Mouse (Mus musculus) hindbrain, embryonic 16.5 days (tissue): Measurements from ENCODE around the gene Zfp710. TPM values are rescaled to one million over a fixed set of nuclear protein-coding genes. Genes with fewer than 3 reads are reported as not detected.
A peak's percentile ranks its signal among the peaks of the same experiment; 100 is the strongest.
"Not testable (repeated sequence)": the region's sequence is repeated elsewhere in the genome, so short reads cannot be mapped to it uniquely, and the experiment has no call there.

Source experiments
- ATAC-seq: fragments of 200-750 bp; cut with Nextera tagmentation; 2 replicates; pipeline ENCODE4 v1.8.0; 2017; ENCODE audit warnings: moderate TSS enrichment, moderate library complexity
- H3K27ac ChIP-seq: fragments of 300-500 bp; sonication (generic); 2 replicates; pipeline ENCODE4 v1.5.1; 2014; ENCODE audit warnings: low read depth, mild to moderate bottlenecking, control low read depth, low read length, moderate library complexity
- H3K27me3 ChIP-seq: fragments of 300-500 bp; sonication (generic); replicated peaks from 2 replicates; pipeline ENCODE4 v1.6.1; 2014; ENCODE audit warnings: low read length; ENCODE audit not compliant: control insufficient read depth, insufficient read depth
- H3K36me3 ChIP-seq: fragments of 300-500 bp; sonication (generic); 2 replicates; pipeline ENCODE4 v1.6.1; 2014; ENCODE audit warnings: mild to moderate bottlenecking, low read length, moderate library complexity, mixed read lengths; ENCODE audit not compliant: control insufficient read depth, insufficient read depth
- H3K4me1 ChIP-seq: fragments of 300-500 bp; sonication (generic); 2 replicates; pipeline ENCODE4 v1.6.1; 2014; ENCODE audit warnings: low read depth, low read length; ENCODE audit not compliant: control insufficient read depth, insufficient read depth
- H3K4me2 ChIP-seq: fragments of 300-500 bp; sonication (generic); 2 replicates; pipeline ENCODE4 v1.6.1; 2014; ENCODE audit warnings: mild to moderate bottlenecking, low read length, control low read depth, moderate library complexity
- H3K4me3 ChIP-seq: fragments of 300-500 bp; sonication (generic); 2 replicates; pipeline ENCODE4 v1.5.1; 2014; ENCODE audit warnings: mild to moderate bottlenecking, low read length, control low read depth, moderate library complexity
- H3K9ac ChIP-seq: fragments of 300-500 bp; sonication (generic); 2 replicates; pipeline ENCODE4 v1.6.1; 2014; ENCODE audit warnings: low read depth, mild to moderate bottlenecking, control low read depth, low read length, moderate library complexity
- H3K9me3 ChIP-seq: fragments of 300-500 bp; sonication (generic); 2 replicates; pipeline ENCODE4 v1.6.1; 2014; ENCODE audit warnings: mild to moderate bottlenecking, low read length, moderate library complexity; ENCODE audit not compliant: control insufficient read depth
- WGBS: fragments of 180-500 bp; shearing (Covaris S2); extraction: QIAGEN DNeasy Blood & Tissue Kit; methylation state at CpG from one replicate; pipeline ENCODE4 v1.1.7; 2014; 5-methylcytosine and 5-hydroxymethylcytosine counted together
- polyA plus RNA-seq: library from polyadenylated mRNA; unstranded; fragments of >200 nt; fragmentation: Nextera tagmentation; extraction: Ambion mirVana; gene quantifications from 2 replicates; pipeline ENCODE4 v1.2.1, GENCODE M21; 2015

Zfp710 gene
- polyA plus RNA-seq, 1 experiment from 2014 or later, result 13.6 TPM

- not testable (repeated sequence) for H3K4me1 ChIP-seq, ATAC-seq
- WGBS, result 77% methylated on average over 7 of the region's 7 CpGs
These were observed 106.7 kb downstream of the Zfp710 start for GRCm38 (mm10) chr7:80131315-80131714.

GRCm38 (mm10) chr7:80132541-80132940, 107.9 kb downstream of the Zfp710 start:
- 51% methylated on average over 9 of the region's 9 CpGs for WGBS
- Histone ChIP-seq H3K9me3 (no peaks in the 10 kb centered on the region), H3K9ac (no peak overlapping the region), H3K4me2 (no peak overlapping the region), H3K36me3 (no peaks in the 10 kb centered on the region), H3K4me1 (peaks cover 8% of the 10 kb centered on the region; the same call in 1 of the 2 replicates), H3K27ac (no peak overlapping the region), H3K27me3 (no peaks in the 10 kb centered on the region), H3K4me3 (no peak overlapping the region)
- ATAC-seq, result no peak

More at GRCm38 (mm10) chr7:80131315-80131714, 106.7 kb downstream of the Zfp710 start:
- H3K27ac ChIP-seq, H3K9ac ChIP-seq, H3K4me3 ChIP-seq, H3K27me3 ChIP-seq, H3K36me3 ChIP-seq, H3K9me3 ChIP-seq, H3K4me2 ChIP-seq: not testable (repeated sequence)

DNA sequence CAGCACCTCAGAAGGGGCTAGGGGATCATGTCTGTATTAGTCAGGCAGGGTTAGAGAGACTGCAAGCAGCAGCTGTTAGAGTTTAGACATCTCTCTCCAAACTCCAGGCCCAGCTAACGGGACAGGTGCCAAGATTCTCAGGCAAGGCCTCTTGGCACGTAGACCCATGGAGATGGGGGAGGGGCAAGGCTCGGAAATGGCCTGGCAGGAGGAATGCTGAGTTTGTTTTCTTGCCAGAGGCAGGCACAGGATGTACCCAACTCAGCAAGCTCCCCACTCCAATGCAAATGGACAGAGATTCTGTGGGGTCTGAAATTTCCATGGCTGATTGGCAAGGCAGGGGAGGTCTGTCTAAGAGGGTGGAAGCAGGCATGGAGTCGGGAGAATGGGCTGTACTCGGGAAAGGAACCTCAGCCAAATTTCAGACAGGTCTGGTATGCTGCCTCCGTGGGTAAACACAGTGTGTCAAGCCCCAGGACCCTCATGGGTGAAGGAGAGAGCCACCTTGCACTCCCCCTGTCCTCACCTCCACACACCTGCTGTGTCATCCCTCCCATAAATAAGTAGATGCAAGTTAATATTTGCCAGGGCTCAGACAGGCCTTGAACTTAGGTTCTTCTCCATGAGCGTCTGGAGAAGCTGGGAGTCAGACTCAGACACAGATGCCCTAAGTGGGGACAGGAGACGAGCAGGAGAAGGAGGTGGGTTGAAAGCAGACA, 110.0 kb downstream of the Zfp710 start:
- Histone ChIP-seq H3K27ac (peak overlapping the region; percentile 57), H3K36me3 (no peaks in the 10 kb centered on the region), H3K4me3 (no peak overlapping the region), H3K4me2 (no peak overlapping the region), H3K27me3 (no peaks in the 10 kb centered on the region), H3K4me1 (peaks cover 8% of the 10 kb centered on the region; the same call in 1 of the 2 replicates), H3K9me3 (no peaks in the 10 kb centered on the region), H3K9ac (no peak overlapping the region)
- 31% methylated on average over 8 of the region's 8 CpGs for WGBS
- ATAC-seq, result peak; percentile 89

GRCm38 (mm10) chr7:80135173-80135532, 110.5 kb downstream of the Zfp710 start:
- Histone ChIP-seq H3K9ac (no peak overlapping the region), H3K9me3 (no peaks in the 10 kb centered on the region), H3K4me3 (no peak overlapping the region), H3K4me2 (no peak overlapping the region), H3K27ac (peak overlapping the region; percentile 57; the same call in 1 of the 2 replicates), H3K4me1 (peaks cover 8% of the 10 kb centered on the region; the same call in 1 of the 2 replicates), H3K36me3 (no peaks in the 10 kb centered on the region), H3K27me3 (no peaks in the 10 kb centered on the region)
- ATAC-seq, result no peak
- WGBS, result 83% methylated on average over 1 of the region's 1 CpGs

DNA sequence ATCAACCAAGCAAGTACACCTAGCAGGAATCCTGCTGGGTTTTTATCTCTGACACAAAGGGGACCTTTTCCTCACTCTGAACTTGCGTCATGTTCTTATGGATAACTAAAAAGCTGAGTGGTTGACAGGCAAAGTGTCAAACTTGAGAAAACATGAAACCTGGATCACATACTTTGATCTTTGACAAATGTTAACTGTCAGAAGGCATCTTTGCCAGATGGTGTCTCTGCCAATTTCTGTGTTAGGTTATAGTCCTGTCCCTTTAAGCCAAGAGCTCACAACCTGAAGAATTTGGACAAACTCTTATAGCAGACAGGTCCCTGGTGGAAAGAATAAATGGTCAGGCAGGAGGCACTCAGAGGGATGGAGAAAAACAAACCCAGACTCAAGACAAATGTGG, 113.8 kb downstream of the Zfp710 start:
- H3K27me3 ChIP-seq, result no peaks in the 10 kb centered on the region
- H3K4me2 ChIP-seq, result no peak overlapping the region
- H3K9ac ChIP-seq, result no peak overlapping the region
- no peaks in the 10 kb centered on the region for H3K9me3 ChIP-seq
- peaks cover 13% of the 10 kb centered on the region for H3K4me1 ChIP-seq
- no peak overlapping the region for H3K27ac ChIP-seq
- H3K4me3 ChIP-seq, result no peak overlapping the region
- WGBS, result 71% methylated on average over 1 of the region's 1 CpGs
- no peaks in the 10 kb centered on the region for H3K36me3 ChIP-seq
- ATAC-seq, result no peak

- Histone ChIP-seq H3K4me1 (peaks cover 12% of the 10 kb centered on the region), H3K27ac (no peak overlapping the region), H3K36me3 (no peaks in the 10 kb centered on the region), H3K4me3 (no peak overlapping the region), H3K9ac (peak overlapping the region; percentile 40), H3K27me3 (no peaks in the 10 kb centered on the region), H3K4me2 (no peak overlapping the region), H3K9me3 (no peaks in the 10 kb centered on the region)
- WGBS, result 15% methylated on average over 9 of the region's 9 CpGs
- peak; percentile 76; the same call in 1 of the 2 replicates for ATAC-seq
These were observed 116.2 kb downstream of the Zfp710 start for GRCm38 (mm10) chr7:80140815-80141214.

Other genes with a start within 250 kb of the Zfp710 start
- 0.29 and 0.44 TPM in 2 replicates for gene Mesp1, start 231.0 kb upstream of the Zfp710 start, polyA plus RNA-seq
- 1.5 and 1.7 TPM in 2 replicates for gene Mesp2, start 214.1 kb upstream of the Zfp710 start, polyA plus RNA-seq
- gene Anpep, start 163.8 kb upstream of the Zfp710 start, polyA plus RNA-seq, result 4.3 and 5.2 TPM in 2 replicates
- gene Ap3s2, start 104.2 kb upstream of the Zfp710 start, polyA plus RNA-seq, result 37.9 and 48.2 TPM in 2 replicates
- 19.6 and 21.0 TPM in 2 replicates for gene Arpin, start 89.5 kb upstream of the Zfp710 start, polyA plus RNA-seq
- gene Idh2, start 90.6 kb downstream of the Zfp710 start, polyA plus RNA-seq, result 215 and 225 TPM in 2 replicates
- gene Sema4b, start 162.0 kb downstream of the Zfp710 start, polyA plus RNA-seq, result 21.1 and 24.3 TPM in 2 replicates
- 42.4 and 42.6 TPM in 2 replicates for gene Cib1, start 208.0 kb downstream of the Zfp710 start, polyA plus RNA-seq
- gene Gdpgp1, start 208.1 kb downstream of the Zfp710 start, polyA plus RNA-seq, result 4.5 and 4.9 TPM in 2 replicates
- 3.3 TPM in 2 replicates for gene Ttll13, start 221.6 kb downstream of the Zfp710 start, polyA plus RNA-seq
- gene Ngrn, start 236.4 kb downstream of the Zfp710 start, polyA plus RNA-seq, result 71.6 and 75.9 TPM in 2 replicates
- gene Vps33b, start 244.8 kb downstream of the Zfp710 start, polyA plus RNA-seq, result 23.7 and 30.3 TPM in 2 replicates